Mouse (Mus musculus): ENCODE data around the gene Tlcd1. TPM values are rescaled to one million over a fixed set of nuclear protein-coding genes. Genes with fewer than 3 reads are reported as not detected.

The Tlcd1 gene
- total and polyA plus RNA-seq, 3 experiments, result 23.3 to 28.3 TPM; not detected in 1

GRCm38 (mm10) chr11:78164924-78165760 lies 11.4 kb upstream of the Tlcd1 start, which contains the start of gene Traf4:
Gene Traf4, minus strand, starts transcription at chr11:78165589.
- Histone ChIP-seq H3K4me3 (ENCODE audit: control insufficient read depth in 1 of 2, insufficient read depth in 1 of 2, low read depth in 2 of 2, low read length in 2 of 2) (peak within 1 kb of the TSS; percentile 87 to 92), H3K9ac (ENCODE audit: control insufficient read depth, low read depth, low read length, poor library complexity, severe bottlenecking) (peak within 1 kb of the TSS; percentile 89), H3K27me3 (ENCODE audit: control insufficient read depth in 1 of 2, insufficient read depth in 2 of 2, low read length in 2 of 2) (no peaks in the 10 kb centered on the region), H3K27ac (ENCODE audit: control insufficient read depth, low read depth, low read length) (peak within 1 kb of the TSS; percentile 65), H3K36me3 (ENCODE audit: control insufficient read depth in 1 of 2, insufficient read depth in 2 of 2, low read length in 2 of 2) (peaks cover 0 to 23% of the 10 kb centered on the region in 2 experiments; a peak in 2 of 4 replicates), H3K9me3 (replicated peaks; ENCODE audit: insufficient read depth, low read length) (no peaks in the 10 kb centered on the region), H3K4me1 (ENCODE audit: control insufficient read depth in 1 of 2, insufficient read depth in 2 of 2, low read length in 2 of 2) (peaks cover 20 to 37% of the 10 kb centered on the region in 2 experiments), H3K79me2 (ENCODE audit: control insufficient read depth, insufficient read depth, low read length, poor library complexity) (peaks cover 13% of the 10 kb centered on the region)
- TF ChIP-seq POLR2AphosphoS2 (IDR thresholded peaks at IDR 0.05; ENCODE audit: low read length) (peak; percentile 82), CTCF (IDR thresholded peaks at IDR 0.05 in 2 of 3, conservative IDR thresholded peaks at IDR 0.05 in 1 of 3; ENCODE audit: control insufficient read depth in 1 of 3, insufficient read depth in 1 of 3, low read depth in 2 of 3, low read length in 3 of 3, poor library complexity in 1 of 3, severe bottlenecking in 1 of 3) (peak in 2 of 3 experiments; percentile 34 to 65; a peak in 3 of 6 replicates), MYC (IDR thresholded peaks at IDR 0.05; ENCODE audit: low read depth, low read length) (0 out of 2 replicates have a peak, but pooled peaks have one; percentile 25), MAZ (IDR thresholded peaks at IDR 0.05; ENCODE audit: low read depth, low read length) (0 out of 2 replicates have a peak, but pooled peaks have one; percentile 72), SMC3 (IDR thresholded peaks at IDR 0.05; ENCODE audit: low read depth, low read length) (peak; percentile 26; the same call in 1 of the 2 replicates), USF1 (IDR thresholded peaks at IDR 0.05; ENCODE audit: low read depth, low read length) (peak; percentile 58), BHLHE40 (IDR thresholded peaks at IDR 0.05; ENCODE audit: borderline replicate concordance, low read depth, low read length) (no peak), MEF2A (IDR thresholded peaks at IDR 0.05; ENCODE audit: extremely low read depth, insufficient replicate concordance, low read depth, low read length, poor library complexity, severe bottlenecking) (no peak), RAD21 (IDR thresholded peaks at IDR 0.05; ENCODE audit: low read depth, low read length) (no peak; the same call in 1 of the 2 replicates), ZKSCAN1 (IDR thresholded peaks at IDR 0.05; ENCODE audit: low read depth, low read length) (no peak), GATA1 (IDR thresholded peaks at IDR 0.05; ENCODE audit: low read depth, low read length) (no peak), TAL1 (IDR thresholded peaks at IDR 0.05; ENCODE audit: low read length) (no peak), RCOR1 (IDR thresholded peaks at IDR 0.05; ENCODE audit: low read depth, low read length) (no peak), TBP (IDR thresholded peaks at IDR 0.05; ENCODE audit: low read depth, low read length) (no peak), MXI1 (IDR thresholded peaks at IDR 0.05; ENCODE audit: low read depth, low read length) (peak; percentile 80; the same call in 1 of the 2 replicates), UBTF (IDR thresholded peaks at IDR 0.05; ENCODE audit: borderline replicate concordance, insufficient read depth, low read depth, low read length) (0 out of 2 replicates have a peak, but pooled peaks have one; percentile 71), NELFE (IDR thresholded peaks at IDR 0.05; ENCODE audit: low read depth, low read length) (peak; percentile 80), ZMIZ1 (IDR thresholded peaks at IDR 0.05; ENCODE audit: low read depth, low read length) (peak; percentile 83), TCF12 (IDR thresholded peaks at IDR 0.05; ENCODE audit: low read depth, low read length) (peak; percentile 49), ZC3H11A (IDR thresholded peaks at IDR 0.05; ENCODE audit: low read depth, low read length) (0 out of 2 replicates have a peak, but pooled peaks have one; percentile 7), ZNF384 (IDR thresholded peaks at IDR 0.05; ENCODE audit: low read depth, low read length) (no peak), CHD1 (IDR thresholded peaks at IDR 0.05; ENCODE audit: low read depth, low read length) (0 out of 2 replicates have a peak, but pooled peaks have one; percentile 54), HCFC1 (IDR thresholded peaks at IDR 0.05; ENCODE audit: low read depth, low read length) (peak; percentile 70), GABPA (IDR thresholded peaks at IDR 0.05; ENCODE audit: low read depth, low read length) (peak; percentile 50; the same call in 1 of the 2 replicates), CHD2 (IDR thresholded peaks at IDR 0.05; ENCODE audit: low read length) (no peak), KAT2A (conservative IDR thresholded peaks at IDR 0.05; ENCODE audit: low read depth, low read length) (no peak), MYB (IDR thresholded peaks at IDR 0.05; ENCODE audit: low read depth, low read length) (no peak), POLR2A (IDR thresholded peaks at IDR 0.05; ENCODE audit: control insufficient read depth in 1 of 2, insufficient read depth in 1 of 2, low read depth in 1 of 2, low read length in 2 of 2, poor library complexity in 1 of 2) (peak; percentile 76 to 95), ELF1 (IDR thresholded peaks at IDR 0.05; ENCODE audit: low read depth, low read length) (peak; percentile 44; the same call in 1 of the 2 replicates), USF2 (IDR thresholded peaks at IDR 0.05; ENCODE audit: borderline replicate concordance in 1 of 2, insufficient read depth in 1 of 2, low read depth in 1 of 2, low read length in 2 of 2) (no peak), SIN3A (IDR thresholded peaks at IDR 0.05; ENCODE audit: low read length) (peak; percentile 47)
- peak; percentile 89 for DNase-seq (ENCODE audit: low read depth, low spot score)

All from MEL (cell line).